14 mouse cellular contexts compared by ENCODE assay signal in genomic region chr6:144987676-144988075, GRCm38 (mm10).
"Had no signal": no experiment of that assay in that cellular context is flagged by ENCODE, and none has a peak within 500 bp of the region (broad histone marks: within the 10 kb centered on the region; RNA-seq: fewer than 3 reads in every experiment).

No protein-coding gene starts in this region.

- DNase-seq: lung, adult 2 months; lung, postnatal 14 days; lung, postnatal 36 days; right cerebral cortex, postnatal 14 days had no signal

- ATAC-seq: lung, postnatal 0 days; midbrain, embryonic 13.5 days; midbrain, embryonic 15.5 days had no signal

- H3K9me3 ChIP-seq: lung, embryonic 15.5 days; midbrain, embryonic 13.5 days; midbrain, embryonic 15.5 days; neural tube, embryonic 12.5 days; stomach, embryonic 15.5 days had no signal

- H3K27ac ChIP-seq: lung, embryonic 15.5 days; macrophage; midbrain, embryonic 13.5 days; midbrain, embryonic 15.5 days; neural tube, embryonic 12.5 days; stomach, embryonic 15.5 days; stomach, postnatal 0 days had no signal

- H3K4me1 ChIP-seq: lung, embryonic 15.5 days; megakaryocyte, embryonic 14.5 days; midbrain, embryonic 13.5 days; midbrain, embryonic 15.5 days; neural tube, embryonic 12.5 days; stomach, embryonic 15.5 days had no signal

- H3K36me3 ChIP-seq: lung, embryonic 15.5 days; midbrain, embryonic 13.5 days; midbrain, embryonic 15.5 days; neural tube, embryonic 12.5 days; stomach, embryonic 15.5 days had no signal

- H3K9ac ChIP-seq: lung, embryonic 15.5 days; midbrain, embryonic 13.5 days; midbrain, embryonic 15.5 days; neural tube, embryonic 12.5 days; stomach, embryonic 15.5 days had no signal

- H3K4me3 ChIP-seq: lung, embryonic 15.5 days; megakaryocyte, embryonic 14.5 days; midbrain, embryonic 13.5 days; midbrain, embryonic 15.5 days; neural tube, embryonic 12.5 days; stomach, embryonic 15.5 days had no signal

- H3K27me3 ChIP-seq: lung, embryonic 15.5 days; midbrain, embryonic 13.5 days; midbrain, embryonic 15.5 days; neural tube, embryonic 12.5 days; stomach, embryonic 15.5 days had no signal

- H3K4me2 ChIP-seq: lung, embryonic 15.5 days; midbrain, embryonic 11.5 days; midbrain, embryonic 13.5 days; midbrain, embryonic 15.5 days; neural tube, embryonic 12.5 days; stomach, embryonic 15.5 days had no signal
